Mouse (Mus musculus) MEL (cell line): ENCODE measurements around the gene Syt7. TPM values are rescaled to one million over a fixed set of nuclear protein-coding genes. Genes with fewer than 3 reads are reported as not detected.

Experiments used
- DNase-seq: peaks from one replicate; pipeline ENCODE4 v3.0.0; 2011; ENCODE audit warnings: low read depth, low spot score
- H3K27ac ChIP-seq: 2 replicates; pipeline ENCODE4 v1.5.1; 2012; ENCODE audit warnings: low read depth, mild to moderate bottlenecking, control low read depth, low read length, moderate library complexity; ENCODE audit not compliant: control insufficient read depth
- H3K27me3 ChIP-seq, 2 experiments: fragments of 150-350 bp in 1 of 2; sonication (generic) in 1 of 2; 2 replicates each; pipeline ENCODE4 v1.6.1; 2012; ENCODE audit warnings: low read length in 2 of 2, mild to moderate bottlenecking in 2 of 2, improper control_type of control experiment in 1 of 2, moderate library complexity in 1 of 2; ENCODE audit not compliant: insufficient read depth in 2 of 2, control insufficient read depth in 1 of 2
- H3K36me3 ChIP-seq, 2 experiments: 2 replicates each; pipeline ENCODE4 v1.6.1; 2012 to 2014; ENCODE audit warnings: low read length in 2 of 2, improper control_type of control experiment in 1 of 2, inconsistent platforms in 1 of 2, mild to moderate bottlenecking in 1 of 2; ENCODE audit not compliant: insufficient read depth in 2 of 2, control insufficient read depth in 1 of 2
- H3K4me1 ChIP-seq, 2 experiments: fragments of 150-350 bp in 1 of 2; sonication (generic) in 1 of 2; 2 replicates each; pipeline ENCODE4 v1.6.1; 2012; ENCODE audit warnings: low read length in 2 of 2, improper control_type of control experiment in 1 of 2, mild to moderate bottlenecking in 1 of 2; ENCODE audit not compliant: insufficient read depth in 2 of 2, control insufficient read depth in 1 of 2
- H3K4me3 ChIP-seq, 2 experiments: fragments of 150-350 bp in 1 of 2; sonication (generic) in 1 of 2; 2 replicates each; pipeline ENCODE4 v1.5.1; 2012; ENCODE audit warnings: low read depth in 2 of 2, low read length in 2 of 2, mild to moderate bottlenecking in 2 of 2, moderate library complexity in 2 of 2, control low read depth in 1 of 2, improper control_type of control experiment in 1 of 2; ENCODE audit not compliant: control insufficient read depth in 1 of 2, insufficient read depth in 1 of 2
- H3K79me2 ChIP-seq: 2 replicates; pipeline ENCODE4 v1.6.1; 2012; ENCODE audit warnings: mild to moderate bottlenecking, low read length, moderate library complexity; ENCODE audit not compliant: control insufficient read depth, poor library complexity, insufficient read depth
- H3K9ac ChIP-seq: 2 replicates; pipeline ENCODE4 v1.6.1; 2012; ENCODE audit warnings: low read depth, mild to moderate bottlenecking, control low read depth, low read length, moderate library complexity; ENCODE audit not compliant: control insufficient read depth, poor library complexity, severe bottlenecking
- H3K9me3 ChIP-seq: fragments of 150-350 bp; sonication (generic); replicated peaks from 2 replicates; pipeline ENCODE4 v1.6.1; 2012; ENCODE audit warnings: mild to moderate bottlenecking, low read length, improper control_type of control experiment, moderate library complexity; ENCODE audit not compliant: insufficient read depth
- CTCF ChIP-seq, 3 experiments: IDR thresholded peaks in 2 of 3; conservative IDR thresholded peaks in 1 of 3; 2 replicates each; pipeline ENCODE4 v1.5.1; 2011 to 2012; ENCODE audit warnings: low read length in 3 of 3, low read depth in 2 of 3, mild to moderate bottlenecking in 2 of 3, improper control_type of control experiment in 1 of 3, inconsistent platforms in 1 of 3, mixed read lengths in 1 of 3, moderate library complexity in 1 of 3; ENCODE audit not compliant: control insufficient read depth in 1 of 3, insufficient read depth in 1 of 3, poor library complexity in 1 of 3, severe bottlenecking in 1 of 3
- E2F4 ChIP-seq: IDR thresholded peaks from 2 replicates; pipeline ENCODE4 v1.6.1; 2011; ENCODE audit warnings: low read depth, low read length, improper control_type of control experiment, borderline replicate concordance
- ELF1 ChIP-seq: IDR thresholded peaks from 2 replicates; pipeline ENCODE4 v1.6.1; 2014; ENCODE audit warnings: low read depth, mild to moderate bottlenecking, inconsistent platforms, low read length, improper control_type of control experiment, moderate library complexity
- ETS1 ChIP-seq: IDR thresholded peaks from 2 replicates; pipeline ENCODE4 v1.6.1; 2012; ENCODE audit warnings: low read depth, mild to moderate bottlenecking, inconsistent platforms, low read length, improper control_type of control experiment, moderate library complexity
- GABPA ChIP-seq: IDR thresholded peaks from 2 replicates; pipeline ENCODE4 v1.6.1; 2012; ENCODE audit warnings: low read depth, mild to moderate bottlenecking, inconsistent platforms, low read length, improper control_type of control experiment, moderate library complexity
- GATA1 ChIP-seq: IDR thresholded peaks from 2 replicates; pipeline ENCODE4 v1.6.1; 2011; ENCODE audit warnings: low read depth, low read length, improper control_type of control experiment
- JUND ChIP-seq: IDR thresholded peaks from 2 replicates; pipeline ENCODE4 v1.6.1; 2011; ENCODE audit warnings: low read depth, mild to moderate bottlenecking, improper control_type of control experiment, low read length
- KAT2A ChIP-seq: conservative IDR thresholded peaks from 2 replicates; pipeline ENCODE4 v1.6.1; 2012; ENCODE audit warnings: low read depth, low read length, improper control_type of control experiment, inconsistent platforms
- MAFK ChIP-seq: IDR thresholded peaks from 2 replicates; pipeline ENCODE4 v1.6.1; 2011; ENCODE audit warnings: low read depth, mild to moderate bottlenecking, low read length, improper control_type of control experiment, borderline replicate concordance
- MAX ChIP-seq: IDR thresholded peaks from 2 replicates; pipeline ENCODE4 v1.6.1; 2011; ENCODE audit warnings: low read length, improper control_type of control experiment
- MAZ ChIP-seq: IDR thresholded peaks from 2 replicates; pipeline ENCODE4 v1.6.1; 2012; ENCODE audit warnings: low read depth, mild to moderate bottlenecking, inconsistent platforms, low read length, improper control_type of control experiment
- MEF2A ChIP-seq: IDR thresholded peaks from 2 replicates; pipeline ENCODE4 v1.6.1; 2014; ENCODE audit warnings: low read depth, mild to moderate bottlenecking, inconsistent platforms, low read length, improper control_type of control experiment; ENCODE audit not compliant: poor library complexity, insufficient replicate concordance, severe bottlenecking; ENCODE audit errors: extremely low read depth
- MXI1 ChIP-seq: IDR thresholded peaks from 2 replicates; pipeline ENCODE4 v1.6.1; 2011; ENCODE audit warnings: mild to moderate bottlenecking, low read depth, low read length, improper control_type of control experiment
- POLR2A ChIP-seq, 2 experiments: IDR thresholded peaks; 2 replicates each; pipeline ENCODE4 v1.6.1; 2011 to 2012; ENCODE audit warnings: low read length in 2 of 2, mild to moderate bottlenecking in 2 of 2, control low read depth in 1 of 2, improper control_type of control experiment in 1 of 2, low read depth in 1 of 2, moderate library complexity in 1 of 2; ENCODE audit not compliant: control insufficient read depth in 1 of 2, insufficient read depth in 1 of 2, poor library complexity in 1 of 2
- POLR2AphosphoS2 ChIP-seq: IDR thresholded peaks from 2 replicates; pipeline ENCODE4 v1.6.1; 2011; ENCODE audit warnings: low read length, improper control_type of control experiment
- SIN3A ChIP-seq: IDR thresholded peaks from 2 replicates; pipeline ENCODE4 v1.6.1; 2012; ENCODE audit warnings: low read length, improper control_type of control experiment, inconsistent platforms
- SMC3 ChIP-seq: IDR thresholded peaks from 2 replicates; pipeline ENCODE4 v1.6.1; 2011; ENCODE audit warnings: low read depth, low read length, improper control_type of control experiment
- TCF12 ChIP-seq: IDR thresholded peaks from 2 replicates; pipeline ENCODE4 v1.6.1; 2014; ENCODE audit warnings: low read depth, mild to moderate bottlenecking, inconsistent platforms, low read length, improper control_type of control experiment, moderate library complexity
- USF2 ChIP-seq, 2 experiments: IDR thresholded peaks; 2 replicates each; pipeline ENCODE4 v1.6.1; 2011 to 2012; ENCODE audit warnings: improper control_type of control experiment in 2 of 2, low read length in 2 of 2, borderline replicate concordance in 1 of 2, inconsistent platforms in 1 of 2, low read depth in 1 of 2, mild to moderate bottlenecking in 1 of 2; ENCODE audit not compliant: insufficient read depth in 1 of 2
- ZC3H11A ChIP-seq: IDR thresholded peaks from 2 replicates; pipeline ENCODE4 v1.6.1; 2012; ENCODE audit warnings: low read depth, mild to moderate bottlenecking, inconsistent platforms, low read length, improper control_type of control experiment
- ZKSCAN1 ChIP-seq: IDR thresholded peaks from 2 replicates; pipeline ENCODE4 v1.6.1; 2012; ENCODE audit warnings: low read depth, mild to moderate bottlenecking, inconsistent platforms, low read length, improper control_type of control experiment, moderate library complexity
- ZMIZ1 ChIP-seq: IDR thresholded peaks from 2 replicates; pipeline ENCODE4 v1.6.1; 2012; ENCODE audit warnings: low read depth, mild to moderate bottlenecking, inconsistent platforms, low read length, improper control_type of control experiment, moderate library complexity
- ZNF384 ChIP-seq: IDR thresholded peaks from 2 replicates; pipeline ENCODE4 v1.6.1; 2012; ENCODE audit warnings: low read depth, mild to moderate bottlenecking, inconsistent platforms, low read length, improper control_type of control experiment
- polyA plus RNA-seq, 2 experiments: library from polyadenylated mRNA; stranded (reverse) in 1 of 2; unstranded in 1 of 2; fragments of >175 nt in 1 of 2; fragments of >200 nt in 1 of 2; gene quantifications; 2 replicates each; pipeline versions ENCODE4 v1.2.1 to v1.2.4; 2012; ENCODE audit warnings: low replicate concordance in 2 of 2, low read depth in 1 of 2; ENCODE audit not compliant: insufficient read length in 2 of 2, insufficient read depth in 1 of 2, missing spikeins in 1 of 2
- total RNA-seq: library from RNA; depleted of rRNA; stranded (reverse); fragments of 300-350 nt; gene quantifications from 2 replicates; pipeline ENCODE4 v1.2.3, GENCODE M21; 2012

The Syt7 gene
- total and polyA plus RNA-seq, 3 experiments: not detected

GRCm38 (mm10) chr19:10431410-10431809 is 42.5 kb downstream of the Syt7 start:
- TF ChIP-seq ZMIZ1 (no peak), GATA1 (0 out of 2 replicates have a peak, but pooled peaks have one; percentile 5), MXI1 (no peak), MEF2A (no peak)
- TF ChIP-seq, all 39 proteins: peak for 1
- peaks cover 0 to 2% of the 10 kb centered on the region in 2 experiments; a peak in 1 of 4 replicates for H3K27me3 ChIP-seq
- no peak overlapping the region for H3K4me3 ChIP-seq
- no peaks in the 10 kb centered on the region for H3K4me1 ChIP-seq
- no peak overlapping the region for H3K9ac ChIP-seq
- H3K9me3 ChIP-seq: no peaks in the 10 kb centered on the region
- no peaks in the 10 kb centered on the region for H3K36me3 ChIP-seq
- DNase-seq: peak; percentile 11
- H3K79me2 ChIP-seq: no peaks in the 10 kb centered on the region
- no peak overlapping the region for H3K27ac ChIP-seq

GRCm38 (mm10) chr19:10431841-10432240 is 43.0 kb downstream of the Syt7 start:
- Histone ChIP-seq H3K9ac (no peak overlapping the region), H3K27me3 (peaks cover 0 to 2% of the 10 kb centered on the region in 2 experiments; a peak in 1 of 4 replicates), H3K4me1 (no peaks in the 10 kb centered on the region), H3K79me2 (no peaks in the 10 kb centered on the region), H3K36me3 (no peaks in the 10 kb centered on the region), H3K4me3 (no peak overlapping the region), H3K27ac (no peak overlapping the region), H3K9me3 (no peaks in the 10 kb centered on the region)
- no peak for TF ChIP-seq SMC3
- no peak for DNase-seq

GRCm38 (mm10) chr19:10433225-10433624 is 44.3 kb downstream of the Syt7 start:
- Histone ChIP-seq H3K27ac (no peak overlapping the region), H3K79me2 (no peaks in the 10 kb centered on the region), H3K9me3 (no peaks in the 10 kb centered on the region), H3K36me3 (no peaks in the 10 kb centered on the region), H3K9ac (no peak overlapping the region)
- no peak for DNase-seq
- TF ChIP-seq POLR2A (IDR thresholded peaks at IDR 0.05; ENCODE audit: control insufficient read depth in 1 of 2, insufficient read depth in 1 of 2, low read depth in 1 of 2, low read length in 2 of 2, poor library complexity in 1 of 2) (no peak), KAT2A (no peak), MAX (no peak), TCF12 (no peak), USF2 (IDR thresholded peaks at IDR 0.05; ENCODE audit: borderline replicate concordance in 1 of 2, insufficient read depth in 1 of 2, low read depth in 1 of 2, low read length in 2 of 2) (no peak), MAFK (no peak), ZNF384 (no peak), SMC3 (no peak), ZKSCAN1 (no peak), JUND (no peak), SIN3A (no peak), ZC3H11A (no peak), E2F4 (no peak), MAZ (no peak), GABPA (no peak), MXI1 (no peak), CTCF (IDR thresholded peaks at IDR 0.05 in 2 of 3, conservative IDR thresholded peaks at IDR 0.05 in 1 of 3; ENCODE audit: control insufficient read depth in 1 of 3, insufficient read depth in 1 of 3, low read depth in 2 of 3, low read length in 3 of 3, poor library complexity in 1 of 3, severe bottlenecking in 1 of 3) (no peak), ELF1 (no peak), ETS1 (no peak), POLR2AphosphoS2 (no peak)
- TF ChIP-seq, all 39 proteins: peak for 0
- Histone ChIP-seq H3K4me3 (no peak overlapping the region), H3K27me3 (peaks cover 0 to 2% of the 10 kb centered on the region in 2 experiments; a peak in 1 of 4 replicates), H3K4me1 (no peaks in the 10 kb centered on the region)
